Mouse (Mus musculus): ENCODE data around the gene Arl2. TPM values are rescaled to one million over a fixed set of nuclear protein-coding genes. Genes with fewer than 3 reads are reported as not detected.
"Not testable (repeated sequence)": the region's sequence is repeated elsewhere in the genome, so short reads cannot be mapped to it uniquely, and the experiment has no call there.

The Arl2 gene
- polyA plus RNA-seq, 1 experiment from 2014 or later: 103 TPM

DNA sequence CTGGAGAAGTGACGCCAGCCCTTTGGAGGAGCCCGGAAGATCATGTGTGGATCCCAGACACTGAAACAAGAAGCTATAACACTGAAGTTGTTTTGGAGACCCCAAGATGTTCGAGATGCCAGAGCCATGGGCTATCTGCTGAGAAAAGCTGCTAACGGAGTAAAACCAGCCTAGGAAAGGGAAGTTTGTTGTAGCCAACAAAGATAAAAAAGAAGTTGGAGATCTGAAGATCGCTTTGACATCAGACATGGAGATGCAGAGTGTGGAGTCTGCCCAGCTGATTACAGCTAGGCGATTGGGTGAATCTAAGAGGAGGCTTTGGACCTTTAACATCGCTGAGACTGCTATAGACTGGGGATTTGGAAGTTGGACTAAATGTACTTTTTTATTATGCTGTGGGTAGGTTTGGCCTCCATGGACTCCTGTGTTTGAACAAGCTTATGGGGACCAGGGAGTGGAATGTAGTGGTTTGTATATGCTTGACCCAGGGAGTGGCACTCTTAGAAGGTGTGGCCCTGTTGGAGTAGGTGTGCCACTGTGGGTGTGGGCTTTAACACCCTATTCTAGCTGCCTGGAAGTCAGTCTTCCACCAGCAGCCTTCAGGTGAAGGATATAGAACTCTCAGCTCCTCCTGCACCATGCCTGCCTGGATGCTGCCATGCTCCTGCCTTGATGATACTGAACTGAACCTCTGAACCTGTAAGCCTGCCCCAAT lies 10.8 kb downstream of the Arl2 start:
- ATAC-seq; H3K9me3 ChIP-seq (ENCODE audit: control insufficient read depth, low read length); H3K27me3 ChIP-seq (replicated peaks; ENCODE audit: control insufficient read depth, insufficient read depth, low read length); H3K9ac ChIP-seq (ENCODE audit: low read depth, low read length); H3K4me3 ChIP-seq (ENCODE audit: low read length); H3K4me1 ChIP-seq (ENCODE audit: control insufficient read depth, insufficient read depth, low read length); H3K27ac ChIP-seq (ENCODE audit: low read length); H3K36me3 ChIP-seq (ENCODE audit: control insufficient read depth, insufficient read depth, low read length); H3K4me2 ChIP-seq (ENCODE audit: low read depth, low read length): not testable (repeated sequence)
- WGBS: 71% methylated on average over 7 of the region's 7 CpGs

GRCm38 (mm10) chr19:6127760-6128341 lies 13.5 kb downstream of the Arl2 start, which contains the start of gene Snx15:
Snx15 (minus strand) TSS chr19:6128304.
- Histone ChIP-seq H3K27me3 (replicated peaks; ENCODE audit: control insufficient read depth, insufficient read depth, low read length) (no peaks in the 10 kb centered on the region), H3K27ac (ENCODE audit: low read length) (peak within 1 kb of the TSS; percentile 86), H3K9me3 (ENCODE audit: control insufficient read depth, low read length) (no peaks in the 10 kb centered on the region), H3K4me2 (ENCODE audit: low read depth, low read length) (peak within 1 kb of the TSS; percentile 52), H3K9ac (ENCODE audit: low read depth, low read length) (peak within 1 kb of the TSS; percentile 72), H3K4me1 (ENCODE audit: control insufficient read depth, insufficient read depth, low read length) (no peaks in the 10 kb centered on the region; the same call in 1 of the 2 replicates), H3K4me3 (ENCODE audit: low read length) (peak within 1 kb of the TSS; percentile 56), H3K36me3 (ENCODE audit: control insufficient read depth, insufficient read depth, low read length) (no peaks in the 10 kb centered on the region)
- WGBS: under 1% methylated on average over 32 of the region's 32 CpGs
- ATAC-seq: peak; percentile 95

DNA sequence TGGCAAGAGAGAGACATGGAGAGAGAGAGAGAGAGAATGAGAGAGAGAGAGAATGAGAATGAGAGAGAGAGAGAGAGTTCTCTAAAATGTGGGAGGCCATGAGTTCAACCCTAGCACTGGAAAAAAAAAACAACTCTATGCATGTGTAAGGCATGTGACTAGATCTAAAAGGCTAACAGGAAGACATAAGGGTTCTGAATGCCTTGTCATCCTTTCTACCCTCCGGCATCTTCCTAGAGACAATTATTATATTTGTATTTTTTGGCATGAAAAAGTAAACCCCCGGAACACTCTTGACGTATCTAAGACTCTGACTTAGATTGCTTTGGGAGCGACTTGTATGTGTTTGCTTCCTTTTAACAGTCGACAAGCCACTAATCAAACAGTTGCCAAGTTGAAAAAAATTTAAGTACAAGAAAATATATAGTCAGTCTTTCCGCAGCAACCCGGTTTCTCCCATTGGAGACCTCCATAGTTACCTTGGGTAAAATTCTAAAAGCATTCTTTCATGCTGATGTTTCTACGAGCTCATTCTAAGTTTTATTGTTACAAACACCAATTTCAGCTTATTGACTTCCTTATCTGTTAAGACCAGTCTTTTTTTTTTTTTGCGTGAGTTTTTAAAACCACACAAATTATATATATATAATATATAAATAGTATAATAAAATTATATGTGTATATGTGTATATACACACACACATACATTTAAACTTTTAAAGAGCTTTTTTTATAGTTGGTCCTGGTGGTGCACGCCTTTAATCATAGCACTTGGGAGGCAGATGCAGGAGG lies 14.4 kb downstream of the Arl2 start:
- ATAC-seq: no peak
- Histone ChIP-seq H3K36me3 (ENCODE audit: control insufficient read depth, insufficient read depth, low read length) (no peaks in the 10 kb centered on the region), H3K27ac (ENCODE audit: low read length) (peak overlapping the region; percentile 86), H3K27me3 (replicated peaks; ENCODE audit: control insufficient read depth, insufficient read depth, low read length) (no peaks in the 10 kb centered on the region), H3K4me3 (ENCODE audit: low read length) (peak overlapping the region; percentile 56), H3K4me1 (ENCODE audit: control insufficient read depth, insufficient read depth, low read length) (peaks cover under 1% of the 10 kb centered on the region; the same call in 1 of the 2 replicates), H3K4me2 (ENCODE audit: low read depth, low read length) (peak overlapping the region; percentile 52), H3K9me3 (ENCODE audit: control insufficient read depth, low read length) (no peaks in the 10 kb centered on the region), H3K9ac (ENCODE audit: low read depth, low read length) (peak overlapping the region; percentile 72)
- WGBS: 66% methylated on average over 10 of the region's 10 CpGs

DNA sequence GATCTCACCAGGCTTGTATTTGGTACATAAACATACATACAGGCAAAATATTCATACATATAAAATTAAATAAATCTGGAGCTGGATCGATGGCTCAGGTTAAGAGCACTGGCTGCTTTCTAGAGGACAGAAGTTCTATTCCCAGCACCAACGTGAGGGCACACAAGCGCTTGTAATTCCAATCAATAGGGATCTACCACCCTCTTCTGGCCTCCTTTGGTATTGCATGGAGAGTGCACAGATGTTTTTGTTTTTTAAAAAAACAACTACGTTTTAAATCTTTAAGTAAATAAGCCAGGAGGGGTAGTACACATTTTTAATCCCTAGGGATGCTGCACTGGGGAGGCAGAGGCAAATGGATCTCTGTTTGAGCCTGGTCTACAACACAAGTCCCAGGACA lies 15.1 kb downstream of the Arl2 start:
- no peak for ATAC-seq
- H3K36me3 ChIP-seq (ENCODE audit: control insufficient read depth, insufficient read depth, low read length): no peaks in the 10 kb centered on the region
- no peak overlapping the region for H3K4me3 ChIP-seq (ENCODE audit: low read length)
- WGBS: 31% methylated on average over 4 of the region's 4 CpGs
- no peaks in the 10 kb centered on the region for H3K9me3 ChIP-seq (ENCODE audit: control insufficient read depth, low read length)
- H3K27me3 ChIP-seq (replicated peaks; ENCODE audit: control insufficient read depth, insufficient read depth, low read length): no peaks in the 10 kb centered on the region
- H3K4me2 ChIP-seq (ENCODE audit: low read depth, low read length): no peak overlapping the region
- peaks cover 7% of the 10 kb centered on the region for H3K4me1 ChIP-seq (ENCODE audit: control insufficient read depth, insufficient read depth, low read length)
- H3K27ac ChIP-seq (ENCODE audit: low read length): no peak overlapping the region
- no peak overlapping the region for H3K9ac ChIP-seq (ENCODE audit: low read depth, low read length)

DNA sequence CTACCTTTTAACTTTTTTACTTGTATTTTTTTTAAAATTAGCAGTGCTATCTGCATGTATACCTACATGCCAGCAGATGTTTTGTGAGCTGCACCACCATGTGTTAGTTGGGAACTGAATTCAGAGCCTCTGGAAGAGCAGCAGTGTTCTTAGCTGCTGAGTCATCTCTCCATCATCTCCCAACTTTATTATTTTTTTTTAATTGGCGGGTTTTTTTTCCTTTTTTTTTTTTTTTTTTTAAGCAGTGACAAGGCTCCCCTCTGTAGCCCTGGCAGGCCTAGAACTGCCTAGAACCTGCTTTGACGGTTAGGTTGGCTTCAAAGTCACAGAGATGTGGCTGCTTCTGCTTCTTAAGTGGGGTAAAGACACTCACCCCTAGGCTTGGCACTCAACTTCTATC lies 16.4 kb downstream of the Arl2 start:
- WGBS: 73% methylated on average over 2 of the region's 2 CpGs
- Histone ChIP-seq H3K36me3 (ENCODE audit: control insufficient read depth, insufficient read depth, low read length) (no peaks in the 10 kb centered on the region), H3K27ac (ENCODE audit: low read length) (no peak overlapping the region), H3K4me1 (ENCODE audit: control insufficient read depth, insufficient read depth, low read length) (peaks cover 16% of the 10 kb centered on the region), H3K9me3 (ENCODE audit: control insufficient read depth, low read length) (no peaks in the 10 kb centered on the region), H3K9ac (ENCODE audit: low read depth, low read length) (no peak overlapping the region), H3K27me3 (replicated peaks; ENCODE audit: control insufficient read depth, insufficient read depth, low read length) (no peaks in the 10 kb centered on the region), H3K4me2 (ENCODE audit: low read depth, low read length) (no peak overlapping the region), H3K4me3 (ENCODE audit: low read length) (no peak overlapping the region)
- no peak for ATAC-seq

GRCm38 (mm10) chr19:6123330-6123729 lies 18.0 kb downstream of the Arl2 start:
- H3K27me3 ChIP-seq (replicated peaks; ENCODE audit: control insufficient read depth, insufficient read depth, low read length): no peaks in the 10 kb centered on the region
- no peak for ATAC-seq
- no peaks in the 10 kb centered on the region for H3K36me3 ChIP-seq (ENCODE audit: control insufficient read depth, insufficient read depth, low read length)
- no peak overlapping the region for H3K4me2 ChIP-seq (ENCODE audit: low read depth, low read length)
- H3K4me3 ChIP-seq (ENCODE audit: low read length): no peak overlapping the region
- H3K4me1 ChIP-seq (ENCODE audit: control insufficient read depth, insufficient read depth, low read length): peaks cover 16% of the 10 kb centered on the region
- H3K9ac ChIP-seq (ENCODE audit: low read depth, low read length): no peak overlapping the region
- no peak overlapping the region for H3K27ac ChIP-seq (ENCODE audit: low read length)
- no peaks in the 10 kb centered on the region for H3K9me3 ChIP-seq (ENCODE audit: control insufficient read depth, low read length)
- WGBS: 52% methylated on average over 8 of the region's 8 CpGs

GRCm38 (mm10) chr19:6121761-6122160 lies 19.6 kb downstream of the Arl2 start:
- Histone ChIP-seq H3K9me3 (ENCODE audit: control insufficient read depth, low read length) (no peaks in the 10 kb centered on the region), H3K27ac (ENCODE audit: low read length) (peak overlapping the region; percentile 63), H3K4me2 (ENCODE audit: low read depth, low read length) (peak overlapping the region; percentile 38), H3K9ac (ENCODE audit: low read depth, low read length) (peak overlapping the region; percentile 40; the same call in 1 of the 2 replicates), H3K4me1 (ENCODE audit: control insufficient read depth, insufficient read depth, low read length) (peaks cover 22% of the 10 kb centered on the region), H3K36me3 (ENCODE audit: control insufficient read depth, insufficient read depth, low read length) (no peaks in the 10 kb centered on the region), H3K27me3 (replicated peaks; ENCODE audit: control insufficient read depth, insufficient read depth, low read length) (no peaks in the 10 kb centered on the region), H3K4me3 (ENCODE audit: low read length) (0 out of 2 replicates have a peak overlapping the region, but pooled peaks have one; percentile 11)
- 0 out of 2 replicates have a peak, but pooled peaks have one; percentile 8 for ATAC-seq
- 30% methylated on average over 19 of the region's 19 CpGs for WGBS

- H3K4me2 ChIP-seq (ENCODE audit: low read depth, low read length): peak overlapping the region; percentile 85
- no peaks in the 10 kb centered on the region for H3K27me3 ChIP-seq (replicated peaks; ENCODE audit: control insufficient read depth, insufficient read depth, low read length)
- H3K4me3 ChIP-seq (ENCODE audit: low read length): peak overlapping the region; percentile 91
- H3K36me3 ChIP-seq (ENCODE audit: control insufficient read depth, insufficient read depth, low read length): peaks cover 15% of the 10 kb centered on the region
- peak overlapping the region; percentile 97 for H3K27ac ChIP-seq (ENCODE audit: low read length)
- H3K9ac ChIP-seq (ENCODE audit: low read depth, low read length): peak overlapping the region; percentile 93
- WGBS: under 1% methylated on average over 8 of the region's 8 CpGs
- no peaks in the 10 kb centered on the region for H3K9me3 ChIP-seq (ENCODE audit: control insufficient read depth, low read length)
- peak; percentile 32 for ATAC-seq
- peaks cover 32% of the 10 kb centered on the region for H3K4me1 ChIP-seq (ENCODE audit: control insufficient read depth, insufficient read depth, low read length)
Observed at GRCm38 (mm10) chr19:6118677-6119185, 22.6 kb downstream of the Arl2 start.
